Mouse (Mus musculus) megakaryocyte-erythroid progenitor cell, adult 5-6 weeks (primary cell): Measurements from ENCODE around the gene B3gnt5. TPM values are rescaled to one million over a fixed set of nuclear protein-coding genes. Genes with fewer than 3 reads are reported as not detected.
"Not testable (repeated sequence)": the region's sequence is repeated elsewhere in the genome, so short reads cannot be mapped to it uniquely, and the experiment has no call there.

Experiments used
- ATAC-seq: replicated peaks from 2 replicates; pipeline ENCODE4 v1.8.0; 2016; ENCODE audit warnings: mild to moderate bottlenecking, inconsistent platforms; ENCODE audit not compliant: severe bottlenecking, poor library complexity, low FRiP score, low TSS enrichment
- total RNA-seq, 2 experiments: library from RNA; stranded (forward) in 1 of 2; stranded (reverse) in 1 of 2; fragments of 200-1000, 215-1000 nt in 1 of 2; fragments of >200 nt in 1 of 2; fragmentation: Nextera tagmentation in 1 of 2; gene quantifications; 2 replicates each; pipeline ENCODE4 v1.2.3; 2014 to 2017

The B3gnt5 gene
- 1.1 and 2.0 TPM in 2 replicates for total RNA-seq (2014; fragmentation: Nextera tagmentation)
- 2.0 and 2.2 TPM in 2 replicates for total RNA-seq (2017)

DNA sequence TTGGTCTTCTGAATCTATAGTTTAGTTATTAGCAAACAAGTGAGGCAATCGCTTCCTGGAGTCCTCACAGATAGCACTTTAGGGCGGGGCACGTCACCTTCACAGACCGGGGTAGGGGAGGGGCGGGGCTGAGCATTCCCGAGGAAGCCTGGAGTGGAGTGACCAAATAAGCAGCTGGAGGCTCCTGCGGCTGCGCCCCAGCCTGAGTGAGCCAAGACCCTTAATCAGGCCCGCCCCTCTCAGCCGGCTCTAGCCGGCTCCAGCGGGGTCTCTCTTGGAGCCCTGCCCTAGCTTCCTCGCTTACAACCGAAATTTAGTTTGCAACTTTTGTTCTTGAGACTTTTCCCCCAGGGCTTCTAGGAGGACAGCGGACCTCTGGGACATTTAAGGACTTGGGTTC lies at the start of gene B3gnt5:
TSS of gene B3gnt5 (plus strand) at position 135 of the 400 bp plus-strand sequence.
- peak; percentile 85 for ATAC-seq

DNA sequence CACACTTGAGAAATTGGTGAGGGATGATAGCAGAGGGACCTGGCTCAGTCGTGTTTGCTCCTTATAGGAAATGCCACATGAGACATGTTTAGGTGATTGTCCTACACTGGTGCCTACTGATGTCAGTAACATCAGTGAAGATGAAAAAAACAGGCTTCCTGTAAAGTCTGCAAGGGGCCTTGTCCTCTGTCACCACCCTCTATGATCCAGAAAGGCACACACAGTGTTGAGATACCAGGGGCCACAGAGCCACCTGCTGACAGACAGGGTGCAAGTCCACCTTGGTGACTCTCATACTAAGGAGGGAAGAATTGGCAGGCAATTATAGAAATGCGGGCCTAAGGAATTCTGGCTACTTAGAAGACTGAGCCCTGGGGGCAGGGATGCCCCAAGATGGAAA lies 39.0 kb upstream of the B3gnt5 start:
- ATAC-seq, result no peak

DNA sequence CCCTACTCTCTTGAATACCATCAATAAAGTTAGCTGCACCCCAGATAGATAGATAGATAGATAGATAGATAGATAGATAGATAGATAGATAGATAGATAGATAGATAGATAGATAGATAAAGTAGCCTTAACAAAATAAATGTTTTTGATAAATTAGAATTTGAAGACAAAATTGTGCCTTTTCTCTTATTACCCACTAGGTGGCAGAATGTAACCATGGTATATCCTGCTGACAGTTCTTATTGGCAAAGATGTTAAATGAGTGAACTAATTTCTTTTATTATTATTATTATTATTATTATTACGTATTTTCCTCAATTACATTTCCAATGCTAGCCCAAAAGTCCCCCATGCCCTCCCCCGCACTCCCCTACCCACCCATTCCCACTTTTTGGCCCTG lies 35.9 kb upstream of the B3gnt5 start:
- not testable (repeated sequence) for ATAC-seq

DNA sequence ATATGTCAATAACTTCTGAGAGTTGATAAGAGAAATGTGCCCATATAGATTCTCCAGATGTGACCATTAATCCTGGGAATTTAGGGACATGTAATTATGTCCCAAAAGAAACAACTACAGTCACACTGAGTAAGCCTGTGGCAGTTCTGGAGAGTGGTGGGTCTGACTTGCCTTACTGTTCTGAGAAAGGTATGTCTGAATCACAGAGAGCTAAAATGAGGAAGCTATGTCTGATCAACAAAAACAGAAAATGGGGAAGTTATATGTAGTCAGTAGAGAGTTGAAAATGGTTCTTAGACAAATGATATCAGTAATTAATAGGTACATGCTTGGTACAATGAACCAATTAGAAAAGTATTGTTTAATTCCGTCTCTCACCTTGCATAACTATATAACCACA lies 27.1 kb upstream of the B3gnt5 start:
- ATAC-seq, result no peak

DNA sequence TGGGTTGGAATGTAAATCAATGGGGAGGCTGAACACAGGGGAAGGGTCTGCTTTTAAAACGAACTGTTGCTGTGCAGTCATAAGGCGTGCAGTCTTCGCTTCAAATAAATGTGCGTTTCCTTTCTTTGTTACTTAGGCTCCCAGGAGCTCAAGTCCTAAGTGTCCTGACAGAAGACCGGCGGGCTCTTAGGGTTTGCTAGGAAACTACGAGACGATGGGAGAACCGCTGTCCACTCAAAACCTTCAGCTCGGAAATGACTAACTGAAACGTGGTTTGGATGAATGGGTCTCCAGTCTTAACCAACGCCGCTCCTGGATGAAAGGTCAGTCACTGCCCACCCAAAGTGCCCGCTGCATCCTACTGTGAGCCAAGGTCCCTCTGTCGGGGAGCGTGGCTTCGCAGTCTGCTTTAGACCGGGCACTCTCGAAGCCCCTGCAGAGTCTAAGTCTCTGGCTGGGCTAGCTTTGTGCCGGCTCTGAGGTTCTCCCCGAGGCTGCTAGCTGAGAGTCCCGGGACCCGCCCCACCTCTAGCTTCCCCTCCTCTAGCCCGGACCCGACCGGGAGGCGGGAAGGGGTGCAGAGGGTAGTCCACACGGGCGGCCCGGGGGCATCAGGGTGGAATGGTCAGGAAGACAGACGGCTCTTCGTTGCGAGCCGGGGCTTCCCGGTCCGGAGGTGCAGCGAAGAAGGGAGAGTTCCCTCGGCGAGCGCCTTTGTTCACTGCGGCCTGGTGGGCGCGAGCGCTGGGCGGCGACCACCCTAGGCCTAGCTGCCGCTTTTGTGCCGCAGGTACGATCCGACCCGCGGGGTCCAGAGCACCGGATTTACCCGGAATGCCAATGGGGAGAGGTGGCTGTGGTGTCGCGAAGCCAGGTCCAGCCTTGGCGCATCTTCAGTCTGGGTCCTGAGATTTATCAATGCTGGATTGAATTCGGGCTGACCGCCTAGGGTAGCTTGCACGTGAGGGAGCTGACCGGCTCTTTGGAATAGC lies 793 bp downstream of the B3gnt5 start:
- ATAC-seq, result peak; percentile 60

DNA sequence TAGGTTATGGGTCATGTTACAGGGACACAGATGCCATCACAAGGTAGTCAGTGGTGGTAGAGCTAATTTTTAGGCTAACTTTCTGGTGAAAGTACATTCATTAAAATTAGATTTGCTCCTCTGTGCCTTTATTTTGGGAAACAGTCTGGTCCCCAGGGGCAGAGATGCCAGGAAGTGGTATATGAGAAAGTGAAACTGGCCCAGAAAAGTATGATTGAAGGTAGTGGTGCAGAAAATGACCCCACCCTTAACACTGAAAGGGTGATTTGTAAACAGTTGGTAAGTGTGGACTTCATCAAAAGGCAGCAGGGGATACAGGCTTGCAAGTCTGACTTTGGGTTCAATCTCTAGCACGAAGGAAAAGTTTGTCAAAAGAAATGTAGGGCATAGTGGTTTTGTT lies 1.7 kb downstream of the B3gnt5 start:
- ATAC-seq, result no peak

DNA sequence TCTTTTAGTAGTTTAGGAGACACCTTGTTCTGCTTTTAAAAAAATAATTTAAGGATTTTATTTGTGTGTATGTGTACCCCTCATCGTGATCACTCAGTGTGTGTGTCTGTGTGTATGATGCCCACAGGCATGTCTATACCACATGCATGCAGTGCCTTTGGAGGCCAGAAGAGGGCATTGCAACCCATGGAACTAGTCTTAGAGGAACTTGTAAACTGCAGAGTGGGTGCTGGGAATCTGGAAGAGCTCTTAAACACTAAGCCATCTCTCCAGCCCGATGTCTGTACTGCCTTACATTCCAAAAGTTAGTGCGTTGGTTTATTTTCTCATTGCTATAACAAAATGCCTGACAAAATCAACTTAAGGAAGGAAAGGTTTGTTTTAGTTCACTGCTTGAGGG lies 6.1 kb downstream of the B3gnt5 start:
- no peak for ATAC-seq

DNA sequence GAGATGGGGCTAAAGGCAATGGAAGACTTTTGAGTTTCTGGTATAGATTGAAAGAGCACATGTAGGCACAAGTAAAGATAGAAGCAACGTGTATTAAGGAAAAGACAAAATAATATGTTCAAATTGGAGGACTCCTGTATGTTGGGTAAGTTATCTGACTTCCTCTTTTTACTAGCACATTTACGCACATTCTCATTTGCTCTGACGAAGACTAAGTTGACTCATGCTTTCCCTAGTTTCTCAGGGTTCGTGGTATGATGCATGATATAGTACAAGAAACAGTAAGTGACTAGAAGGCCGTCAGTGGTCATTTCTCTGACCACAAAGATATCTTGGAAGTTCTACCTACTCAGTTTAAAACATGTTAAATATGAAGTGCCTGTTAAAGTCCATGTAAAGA lies 8.0 kb downstream of the B3gnt5 start:
- ATAC-seq, result no peak

DNA sequence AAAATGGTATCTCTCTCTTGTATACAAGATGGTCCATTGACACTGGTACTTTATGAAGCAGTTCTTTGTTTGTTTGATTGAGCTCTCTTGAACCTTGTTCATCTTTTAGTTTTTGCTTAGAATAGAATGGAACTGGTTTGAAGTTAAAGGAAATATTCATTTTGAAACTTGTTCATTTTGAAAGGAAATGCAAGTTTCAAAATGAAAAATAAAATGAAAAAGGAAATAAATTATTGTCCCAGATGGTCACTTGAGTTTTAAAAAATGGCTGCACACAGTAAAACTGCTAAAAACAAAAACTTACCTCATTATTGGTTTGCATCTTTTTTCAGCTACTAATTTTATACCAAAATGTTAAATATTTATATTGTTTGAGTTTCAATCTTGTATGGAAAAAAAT lies 12.0 kb downstream of the B3gnt5 start:
- no peak for ATAC-seq

DNA sequence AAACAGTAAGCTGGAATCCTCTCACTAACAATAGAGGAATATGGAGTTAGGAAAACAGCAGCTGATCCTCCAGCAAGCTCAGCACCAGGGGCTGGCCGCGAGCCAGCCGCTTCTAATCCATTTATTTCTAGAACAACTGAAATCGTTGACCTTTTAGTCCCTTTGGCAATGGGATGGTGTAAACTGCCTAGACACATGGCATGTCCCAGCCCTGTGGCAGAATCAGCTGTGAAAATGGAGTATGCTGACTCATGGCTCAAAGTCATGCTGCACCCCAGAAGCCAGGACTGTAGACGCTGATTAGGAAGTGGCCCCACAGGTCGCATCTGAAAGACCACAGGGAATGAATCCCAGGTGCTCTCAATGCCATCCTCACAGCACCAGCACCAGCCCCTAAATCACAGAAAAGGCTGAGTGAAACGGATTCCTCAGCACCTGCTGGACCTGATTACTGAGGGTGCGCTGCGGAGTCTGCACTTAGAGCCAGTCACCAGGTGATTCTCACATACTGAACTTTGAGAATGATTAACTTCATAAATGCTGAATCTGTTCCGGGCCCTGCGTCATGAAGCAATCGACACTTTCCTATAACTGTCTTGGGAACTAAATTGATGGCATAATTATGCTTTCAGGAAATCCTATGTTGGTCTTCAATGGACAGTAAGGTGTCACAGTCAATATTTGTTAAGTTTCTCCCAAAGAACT lies 26.5 kb downstream of the B3gnt5 start:
- ATAC-seq, result no peak

DNA sequence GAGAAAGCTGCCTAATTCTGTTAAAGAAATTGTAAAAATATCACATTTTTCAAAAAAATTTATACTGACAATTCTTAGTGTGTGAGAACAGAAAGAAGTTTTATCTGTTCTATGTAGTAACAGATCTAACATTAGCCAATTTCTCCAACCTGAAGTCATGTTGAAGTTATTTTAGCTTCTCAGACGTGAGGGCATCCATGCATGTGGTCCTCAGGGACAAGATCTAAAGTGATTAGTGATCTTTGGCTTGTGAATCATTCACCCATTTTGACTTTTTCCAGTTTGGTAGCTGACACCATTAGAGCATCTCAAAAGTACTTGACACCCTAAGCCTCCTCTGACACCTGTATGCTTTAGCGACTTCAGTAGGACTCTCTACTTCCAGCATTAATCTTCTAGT lies 29.9 kb downstream of the B3gnt5 start:
- ATAC-seq, result no peak

DNA sequence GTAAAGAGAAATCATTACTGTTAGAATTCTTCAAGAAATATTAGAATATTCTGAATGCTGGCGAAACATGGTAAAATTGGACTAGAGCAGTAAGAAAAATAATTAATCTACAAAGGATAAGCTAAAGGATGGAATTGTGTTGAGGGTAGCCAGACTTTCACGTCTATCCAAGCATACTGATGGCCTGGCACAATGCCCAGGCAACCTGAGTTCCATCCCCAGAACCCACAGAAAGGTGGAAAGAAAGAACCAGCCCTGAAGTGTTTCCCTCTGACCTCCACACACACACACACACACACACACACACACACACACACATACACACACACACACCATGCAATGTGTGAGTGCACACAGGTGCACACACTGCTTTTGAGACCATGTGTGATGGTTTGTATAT lies 58.8 kb downstream of the B3gnt5 start:
- ATAC-seq, result no peak

Other genes with a start within 250 kb of the B3gnt5 start
- not detected in 2 replicates for gene Olfr167, start 237.9 kb upstream of the B3gnt5 start, total RNA-seq (2014; fragmentation: Nextera tagmentation)
- not detected in 2 replicates for gene Olfr167, start 237.9 kb upstream of the B3gnt5 start, total RNA-seq (2017)
- gene Olfr168, start 224.7 kb upstream of the B3gnt5 start, total RNA-seq (2014; fragmentation: Nextera tagmentation), result not detected in 2 replicates
- not detected in 2 replicates for gene Olfr168, start 224.7 kb upstream of the B3gnt5 start, total RNA-seq (2017)
- gene Olfr169, start 188.4 kb upstream of the B3gnt5 start, total RNA-seq (2014; fragmentation: Nextera tagmentation), result not detected in 2 replicates
- not detected in 2 replicates for gene Olfr169, start 188.4 kb upstream of the B3gnt5 start, total RNA-seq (2017)
- not detected in 2 replicates for gene Olfr170, start 148.3 kb upstream of the B3gnt5 start, total RNA-seq (2014; fragmentation: Nextera tagmentation)
- not detected in 2 replicates for gene Olfr170, start 148.3 kb upstream of the B3gnt5 start, total RNA-seq (2017)
- not detected in 2 replicates for gene Olfr171, start 130.3 kb upstream of the B3gnt5 start, total RNA-seq (2014; fragmentation: Nextera tagmentation)
- gene Olfr171, start 130.3 kb upstream of the B3gnt5 start, total RNA-seq (2017), result not detected in 2 replicates
- gene Lamp3, start 53.8 kb upstream of the B3gnt5 start, total RNA-seq (2014; fragmentation: Nextera tagmentation), result not detected in 2 replicates
- gene Lamp3, start 53.8 kb upstream of the B3gnt5 start, total RNA-seq (2017), result 0.08 TPM in 1 of 2 replicates, not detected in the other
- gene Klhl6, start 222.8 kb downstream of the B3gnt5 start, total RNA-seq (2014; fragmentation: Nextera tagmentation), result 32.8 and 39.5 TPM in 2 replicates
- 37.8 and 79.6 TPM in 2 replicates for gene Klhl6, start 222.8 kb downstream of the B3gnt5 start, total RNA-seq (2017)